Mouse (Mus musculus) G1E (cell line): ENCODE measurements at regions not wholly inside any gene's neighbourhood (a gene's known extent, or its start where the extent isn't known, plus 50 kb on each side); places are given as distances from the start of the nearest gene placed in this dataset.

Source experiments
- ATAC-seq: 2 replicates; pipeline ENCODE4 v1.8.0; 2016; ENCODE audit warnings: mild to moderate bottlenecking; ENCODE audit not compliant: insufficient number of reproducible peaks, poor library complexity, low FRiP score, severe bottlenecking; ENCODE audit errors: extremely low read depth
- DNase-seq: peaks from one replicate; pipeline ENCODE4 v3.0.0; 2012; ENCODE audit warnings: low spot score
- H3K27me3 ChIP-seq: 2 replicates; pipeline ENCODE4 v1.6.1; 2012; ENCODE audit warnings: mild to moderate bottlenecking, low read length, inconsistent platforms; ENCODE audit not compliant: insufficient read depth
- H3K36me3 ChIP-seq: replicated peaks from 2 replicates; pipeline ENCODE3; 2012; ENCODE audit warnings: mild to moderate bottlenecking, inconsistent platforms
- H3K4me1 ChIP-seq: 2 replicates; pipeline ENCODE4 v1.6.1; 2012; ENCODE audit warnings: low read depth, low read length, inconsistent platforms, mixed read lengths; ENCODE audit not compliant: insufficient read depth
- H3K4me3 ChIP-seq: 2 replicates; pipeline ENCODE4 v1.5.1; 2012; ENCODE audit warnings: low read depth, mild to moderate bottlenecking, inconsistent platforms, low read length, moderate library complexity, mixed read lengths
- H3K9me3 ChIP-seq: replicated peaks from 2 replicates; pipeline ENCODE4 v1.6.1; 2012; ENCODE audit warnings: inconsistent platforms
- CTCF ChIP-seq: IDR thresholded peaks from 2 replicates; pipeline ENCODE4 v1.5.1; 2012; ENCODE audit warnings: low read depth, low read length, inconsistent platforms, mixed read lengths
- GATA1 ChIP-seq: IDR thresholded peaks from 2 replicates; pipeline ENCODE4 v1.6.1; 2012; ENCODE audit warnings: borderline replicate concordance, low read length, inconsistent platforms, mixed read lengths
- GATA2 ChIP-seq: IDR thresholded peaks from 2 replicates; pipeline ENCODE4 v1.6.1; 2012; ENCODE audit warnings: low read depth, low read length, inconsistent platforms, borderline replicate concordance
- POLR2AphosphoS5 ChIP-seq: IDR thresholded peaks from 2 replicates; pipeline ENCODE4 v1.6.1; 2012; ENCODE audit warnings: low read depth, low read length, inconsistent platforms; ENCODE audit not compliant: insufficient replicate concordance
- TAL1 ChIP-seq: conservative IDR thresholded peaks from 2 replicates; pipeline ENCODE4 v1.6.1; 2012; ENCODE audit warnings: low read depth, low read length, inconsistent platforms, mixed read lengths

DNA sequence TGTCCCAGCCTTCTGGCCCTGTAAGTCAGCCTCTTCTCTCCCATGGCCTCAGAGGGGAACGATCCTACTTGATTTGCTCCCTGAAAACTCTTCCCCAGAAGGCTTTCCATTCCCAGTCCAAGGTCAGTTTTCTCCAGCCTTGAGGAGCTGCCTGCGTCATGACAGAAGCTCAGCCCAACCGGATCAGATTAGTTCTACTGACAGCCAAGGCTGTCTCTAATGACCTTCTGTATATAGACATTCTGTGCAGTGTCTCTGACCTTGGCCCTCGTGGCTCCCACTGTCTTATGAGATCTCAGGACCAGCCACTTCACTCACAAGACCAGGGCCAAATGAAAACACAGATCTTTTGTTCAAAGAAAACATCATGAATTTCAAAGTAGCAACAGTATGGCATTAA lies 166.6 kb upstream of the Cited2 start:
- ATAC-seq = no peak
- Histone ChIP-seq H3K36me3 (no peaks in the 10 kb centered on the region), H3K27me3 (no peaks in the 10 kb centered on the region; the same call in 1 of the 2 replicates), H3K9me3 (no peaks in the 10 kb centered on the region), H3K4me1 (peaks cover 27% of the 10 kb centered on the region), H3K4me3 (no peak overlapping the region)
- no peak for DNase-seq
- TF ChIP-seq GATA1 = no peak

DNA sequence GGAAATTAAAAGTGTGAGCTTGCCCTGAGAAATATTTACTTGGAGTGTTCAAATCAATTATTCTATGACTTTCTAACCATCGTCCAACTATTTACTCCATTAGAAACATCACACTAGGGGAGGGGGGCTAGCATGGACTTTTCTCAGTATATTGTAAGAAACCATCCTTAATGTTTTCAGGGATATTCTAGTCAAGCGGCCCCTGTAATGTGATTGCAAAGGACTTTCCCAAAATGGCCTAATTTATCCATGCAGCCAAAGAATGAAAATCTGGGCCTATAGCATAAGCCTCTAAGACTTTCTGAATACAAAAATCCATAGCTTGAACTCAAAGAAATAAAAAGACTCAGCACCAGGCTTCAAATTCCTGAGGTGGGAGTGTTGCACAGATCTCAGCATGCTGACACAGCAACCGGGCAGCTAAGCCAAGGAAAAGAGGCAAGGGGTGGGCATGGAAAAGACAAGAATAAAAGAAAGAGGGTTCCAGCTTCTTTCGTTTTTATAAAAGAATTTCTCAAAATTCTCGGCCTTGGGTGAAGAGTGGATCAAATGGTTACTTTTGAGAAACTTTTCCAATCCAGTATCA lies 163.6 kb upstream of the Cited2 start:
- TF ChIP-seq POLR2AphosphoS5 = no peak
- TF ChIP-seq GATA1 = no peak
- no peak for TF ChIP-seq GATA2
- no peak for TF ChIP-seq CTCF
- no peak for TF ChIP-seq TAL1
- Histone ChIP-seq H3K4me3 (no peak overlapping the region), H3K4me1 (peaks cover 45% of the 10 kb centered on the region), H3K9me3 (no peaks in the 10 kb centered on the region), H3K27me3 (no peaks in the 10 kb centered on the region; the same call in 1 of the 2 replicates), H3K36me3 (no peaks in the 10 kb centered on the region)
- DNase-seq = no peak
- no peak for ATAC-seq

DNA sequence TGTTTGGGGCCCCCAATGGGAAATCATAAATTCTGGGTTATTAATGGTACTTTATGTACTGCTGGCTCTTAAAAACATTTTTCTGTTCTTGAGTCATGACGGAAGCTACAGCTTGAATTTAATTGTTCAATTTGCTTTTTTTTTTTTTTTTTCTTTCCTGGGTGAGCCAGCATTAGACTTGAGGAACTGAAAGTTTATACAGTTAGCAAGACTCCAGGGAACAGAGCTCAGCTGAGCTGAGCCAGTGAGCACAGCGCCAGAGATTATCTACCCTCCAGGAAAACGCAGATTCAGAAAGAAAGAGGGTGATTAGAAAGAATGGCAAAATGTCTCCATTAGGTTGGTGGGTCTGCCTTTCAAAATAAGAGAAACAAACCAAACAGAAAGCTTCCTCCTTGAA lies 163.0 kb upstream of the Cited2 start:
- no peak overlapping the region for H3K4me3 ChIP-seq
- no peaks in the 10 kb centered on the region; the same call in 1 of the 2 replicates for H3K27me3 ChIP-seq
- no peaks in the 10 kb centered on the region for H3K36me3 ChIP-seq
- TF ChIP-seq GATA1 (no peak), POLR2AphosphoS5 (no peak), CTCF (no peak), TAL1 (no peak), GATA2 (no peak)
- ATAC-seq (no peak), DNase-seq (no peak)
- no peaks in the 10 kb centered on the region for H3K9me3 ChIP-seq
- H3K4me1 ChIP-seq = peaks cover 48% of the 10 kb centered on the region

DNA sequence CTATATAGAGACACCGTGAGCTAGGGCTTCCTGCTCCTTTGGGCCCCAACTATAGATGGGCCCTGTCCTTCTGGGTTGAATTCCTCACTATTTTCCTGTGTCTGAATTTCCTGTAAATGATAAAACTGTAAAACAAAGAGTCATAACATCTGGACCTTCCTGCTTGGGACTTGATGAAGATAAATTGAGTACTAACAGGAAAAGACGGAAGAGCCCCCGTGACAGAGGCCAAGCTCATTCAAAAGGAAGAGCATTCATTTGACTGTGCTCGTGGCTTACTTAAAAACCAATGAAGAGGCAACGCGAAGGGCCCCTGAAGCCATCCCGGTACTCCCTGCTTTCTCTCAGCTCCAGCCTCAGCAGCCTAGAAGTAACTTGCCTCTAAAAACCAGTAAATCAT lies 161.6 kb upstream of the Cited2 start:
- no peaks in the 10 kb centered on the region; the same call in 1 of the 2 replicates for H3K27me3 ChIP-seq
- no peaks in the 10 kb centered on the region for H3K36me3 ChIP-seq
- H3K4me1 ChIP-seq = peaks cover 54% of the 10 kb centered on the region
- H3K9me3 ChIP-seq = no peaks in the 10 kb centered on the region
- no peak overlapping the region for H3K4me3 ChIP-seq
- ATAC-seq = no peak
- TF ChIP-seq POLR2AphosphoS5 (no peak), TAL1 (no peak), CTCF (no peak), GATA2 (no peak), GATA1 (no peak)
- no peak for DNase-seq

DNA sequence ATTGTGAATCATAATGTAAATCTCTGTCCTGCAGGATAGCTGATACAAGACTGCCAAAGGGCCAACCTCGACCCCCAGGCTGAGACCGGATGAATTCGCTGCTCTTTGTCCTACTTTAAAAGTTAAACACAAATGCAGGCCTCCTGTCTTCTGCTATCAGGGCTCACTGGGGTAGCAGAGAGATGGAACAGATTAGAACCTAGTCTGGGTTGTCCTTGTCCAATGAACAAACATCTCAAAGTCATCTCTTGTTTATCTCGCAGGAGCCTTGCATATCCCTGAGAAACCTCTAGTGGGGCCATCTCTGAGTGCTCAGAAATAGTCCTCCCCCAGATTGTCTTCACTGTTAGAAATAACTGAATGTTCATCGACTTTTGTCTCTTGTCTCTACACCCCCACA lies 161.0 kb upstream of the Cited2 start:
- H3K4me1 ChIP-seq = peaks cover 56% of the 10 kb centered on the region
- TF ChIP-seq TAL1 (peak; percentile 18; the same call in 1 of the 2 replicates), POLR2AphosphoS5 (no peak)
- DNase-seq (no peak), ATAC-seq (peak; percentile 64)
- H3K27me3 ChIP-seq = no peaks in the 10 kb centered on the region; the same call in 1 of the 2 replicates
- no peaks in the 10 kb centered on the region for H3K36me3 ChIP-seq
- no peaks in the 10 kb centered on the region for H3K9me3 ChIP-seq
- H3K4me3 ChIP-seq = peak overlapping the region; percentile 25; the same call in 1 of the 2 replicates

DNA sequence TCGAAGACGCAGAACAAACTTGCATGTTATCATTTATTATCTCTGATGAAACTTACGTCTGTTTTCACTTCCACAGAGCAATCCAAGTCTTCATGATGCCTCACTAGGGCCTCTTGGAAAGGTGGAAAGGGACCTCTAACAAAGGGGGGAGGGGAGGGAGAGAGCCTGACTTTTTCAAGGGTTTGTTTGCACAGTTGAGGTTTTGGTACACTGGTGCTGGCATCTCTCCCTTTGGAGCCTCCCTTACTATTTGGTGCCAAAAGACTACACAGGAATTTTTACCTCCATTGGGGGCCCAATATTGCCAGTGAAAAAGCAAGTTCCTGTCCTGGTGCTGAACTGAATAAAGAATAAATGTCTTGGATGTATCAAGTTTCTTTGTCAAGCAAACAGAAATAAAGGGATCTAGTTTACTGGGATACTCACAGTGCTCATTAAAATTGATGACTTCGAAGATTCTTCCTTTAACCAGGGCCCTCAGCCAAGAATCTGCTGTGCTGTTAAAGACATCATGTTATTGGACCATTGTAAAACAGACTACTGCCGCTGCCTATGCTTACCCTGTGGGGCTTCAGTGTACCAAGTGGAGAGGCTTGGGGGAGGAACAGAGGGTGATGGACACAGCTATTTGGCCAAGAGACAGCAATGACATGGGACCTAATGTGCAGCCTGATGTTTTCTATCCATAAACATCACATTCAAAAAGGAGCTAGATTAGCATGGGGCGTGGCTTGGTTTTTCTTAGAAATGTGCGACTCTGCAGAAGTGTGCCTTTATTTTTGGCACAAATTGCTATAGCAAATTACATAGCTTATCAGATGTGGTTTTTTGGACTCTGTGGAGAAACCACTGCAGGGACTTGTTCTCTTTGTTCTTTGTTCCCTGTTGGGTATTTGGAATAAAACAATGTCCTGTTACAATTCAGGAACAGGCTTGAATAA lies 160.3 kb upstream of the Cited2 start:
- peak; percentile 70 for ATAC-seq
- Histone ChIP-seq H3K27me3 (no peaks in the 10 kb centered on the region; the same call in 1 of the 2 replicates), H3K36me3 (no peaks in the 10 kb centered on the region), H3K4me1 (peaks cover 59% of the 10 kb centered on the region), H3K9me3 (no peaks in the 10 kb centered on the region), H3K4me3 (peak overlapping the region; percentile 25; the same call in 1 of the 2 replicates)
- TF ChIP-seq GATA2 = no peak
- no peak for TF ChIP-seq GATA1
- TF ChIP-seq CTCF = no peak
- TF ChIP-seq POLR2AphosphoS5 = no peak
- TF ChIP-seq TAL1 = no peak
- DNase-seq = peak; percentile 5
